Mouse (Mus musculus) embryo, embryonic 11 days (tissue): ENCODE data around the gene Prl2a1.
"Not testable (repeated sequence)": the region's sequence is repeated elsewhere in the genome, so short reads cannot be mapped to it uniquely, and the experiment has no call there.

Experiments used
- DNase-seq: peaks from one replicate; pipeline ENCODE4 v3.0.0-alpha.2; 2015

The Prl2a1 gene

GRCm38 (mm10) chr13:27801354-27801753 lies at the start of gene Prl2a1:
Prl2a1 (plus strand) TSS chr13:27801654.
- DNase-seq, result no peak

DNA sequence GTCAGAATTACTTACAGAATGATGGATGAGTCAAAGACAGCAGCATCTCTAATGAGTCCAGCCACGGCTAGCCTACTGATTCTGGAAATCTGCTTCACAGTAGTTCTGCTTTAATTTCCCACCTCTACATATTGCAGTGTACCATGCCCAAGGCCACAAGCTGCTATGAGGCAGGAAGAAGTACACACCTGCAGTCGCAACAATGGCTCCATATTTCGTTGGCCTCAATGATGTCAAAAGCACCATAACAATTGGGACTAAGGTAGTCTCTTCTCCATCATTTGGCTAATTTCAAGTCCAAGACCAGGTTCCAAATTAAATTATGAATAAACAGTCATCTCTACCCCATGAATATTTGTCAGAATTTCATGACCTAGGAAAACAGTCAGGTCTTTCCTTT lies 20.8 kb upstream of the Prl2a1 start, which contains the start of gene Prl7c1:
Gene Prl7c1, minus strand, starts transcription at position 101 of the 400 bp plus-strand sequence.
- DNase-seq, result not testable (repeated sequence)

- no peak for DNase-seq
Observed at GRCm38 (mm10) chr13:27799303-27799702, 2.2 kb upstream of the Prl2a1 start.

- no peak for DNase-seq
Observed at GRCm38 (mm10) chr13:27802765-27803164, 1.3 kb downstream of the Prl2a1 start.

- no peak for DNase-seq
Observed at GRCm38 (mm10) chr13:27849042-27849441, 47.6 kb downstream of the Prl2a1 start, which contains the start of gene Prl2c1. Prl2c1 (plus strand) TSS chr13:27849342.
